Mouse (Mus musculus) 416B (cell line): Measurements from ENCODE around the gene Ppp3r1.
A peak's percentile ranks its signal among the peaks of the same experiment; 100 is the strongest.
"Not testable (repeated sequence)": the region's sequence is repeated elsewhere in the genome, so short reads cannot be mapped to it uniquely, and the experiment has no call there.

Experiments
- DNase-seq: peaks from one replicate; pipeline ENCODE4 v3.0.0; 2011; ENCODE audit warnings: low read depth

Ppp3r1 gene

GRCm38 (mm10) chr11:17200936-17201335 lies 41.9 kb downstream of the Ppp3r1 start:
- no peak for DNase-seq

GRCm38 (mm10) chr11:17202481-17202880 lies 43.4 kb downstream of the Ppp3r1 start:
- DNase-seq: no peak

GRCm38 (mm10) chr11:17211258-17212140 lies 52.4 kb downstream of the Ppp3r1 start, which contains the start of gene Pno1:
Gene Pno1 (minus strand): TSS chr11:17211568.
- peak; percentile 99 for DNase-seq

- DNase-seq: peak; percentile 71
These were observed 53.1 kb downstream of the Ppp3r1 start for GRCm38 (mm10) chr11:17212141-17212495.

GRCm38 (mm10) chr11:17212903-17213509 lies 53.9 kb downstream of the Ppp3r1 start:
- peak; percentile 45 for DNase-seq

GRCm38 (mm10) chr11:17215475-17215874 lies 56.4 kb downstream of the Ppp3r1 start:
- DNase-seq: no peak

- DNase-seq: no peak
These were observed 62.1 kb downstream of the Ppp3r1 start for GRCm38 (mm10) chr11:17221126-17221525.

GRCm38 (mm10) chr11:17232792-17233191 lies 73.7 kb downstream of the Ppp3r1 start:
- no peak for DNase-seq

GRCm38 (mm10) chr11:17236449-17237037 lies 77.5 kb downstream of the Ppp3r1 start:
- DNase-seq: peak; percentile 49

- DNase-seq: not testable (repeated sequence)
These were observed 79.5 kb downstream of the Ppp3r1 start for GRCm38 (mm10) chr11:17238598-17238997.

- no peak for DNase-seq
These were observed 89.7 kb downstream of the Ppp3r1 start for GRCm38 (mm10) chr11:17248715-17249114.
